Mouse (Mus musculus) right cerebral cortex, postnatal 4 days (tissue): ENCODE results near the gene Cxcl9.

Source experiments
- DNase-seq: peaks from one replicate; pipeline ENCODE4 v3.0.0-alpha.2; 2022

Gene Cxcl9

GRCm38 (mm10) chr5:92277437-92278394 is 50.2 kb downstream of the Cxcl9 start, which contains the start of gene Naaa:
Gene Naaa, minus strand, starts transcription at chr5:92278170.
- peak; percentile 58 for DNase-seq
